Mouse (Mus musculus): ENCODE results near the gene Rab11fip4. TPM values are rescaled to one million over a fixed set of nuclear protein-coding genes. Genes with fewer than 3 reads are reported as not detected.

Gene Rab11fip4
- total RNA-seq, 1 experiment = 13.6 TPM

- no peak for TF ChIP-seq CHD2 (IDR thresholded peaks at IDR 0.05; ENCODE audit: low read depth, low read length)
- no peak for TF ChIP-seq MAFK (IDR thresholded peaks at IDR 0.05; ENCODE audit: insufficient read depth, low read depth, low read length)
- TF ChIP-seq HCFC1 (IDR thresholded peaks at IDR 0.05; ENCODE audit: borderline replicate concordance, insufficient read depth, low read length) = no peak
- TF ChIP-seq ZC3H11A (IDR thresholded peaks at IDR 0.05; ENCODE audit: borderline replicate concordance, low read depth, low read length) = no peak
- no peak for TF ChIP-seq ZNF384 (IDR thresholded peaks at IDR 0.05; ENCODE audit: low read depth, low read length)
- no peaks in the 10 kb centered on the region for H3K9me3 ChIP-seq (ENCODE audit: control insufficient read depth, insufficient read depth, low read depth, low read length)
- no peak for DNase-seq (ENCODE audit: low read depth, low spot score)
- H3K4me1 ChIP-seq (ENCODE audit: control insufficient read depth in 2 of 2, insufficient read depth in 2 of 2, low read length in 2 of 2, poor library complexity in 1 of 2) = peaks cover 12 to 33% of the 10 kb centered on the region in 2 experiments; a peak in 3 of 4 replicates
- no peak overlapping the region for H3K9ac ChIP-seq (ENCODE audit: insufficient read depth, low read depth, low read length, poor library complexity, severe bottlenecking)
- in situ Hi-C loops (cut with MboI; ENCODE audit: low sequenced_read_pairs in 2 of 2, unreplicated experiment in 2 of 2) = no loop called here
- H3K36me3 ChIP-seq (ENCODE audit: control insufficient read depth, insufficient read depth, low read length, poor library complexity, severe bottlenecking) = no peaks in the 10 kb centered on the region; the same call in 1 of the 2 replicates
- H3K4me3 ChIP-seq (ENCODE audit: insufficient read depth in 1 of 2, low read depth in 1 of 2, low read length in 2 of 2, poor library complexity in 1 of 2, severe bottlenecking in 1 of 2) = no peak overlapping the region
- no peak overlapping the region for H3K27ac ChIP-seq (ENCODE audit: insufficient read depth, low read depth, low read length, poor library complexity, severe bottlenecking)
These were observed 61.2 kb downstream of the Rab11fip4 start for GRCm38 (mm10) chr11:79652257-79652656.

DNA sequence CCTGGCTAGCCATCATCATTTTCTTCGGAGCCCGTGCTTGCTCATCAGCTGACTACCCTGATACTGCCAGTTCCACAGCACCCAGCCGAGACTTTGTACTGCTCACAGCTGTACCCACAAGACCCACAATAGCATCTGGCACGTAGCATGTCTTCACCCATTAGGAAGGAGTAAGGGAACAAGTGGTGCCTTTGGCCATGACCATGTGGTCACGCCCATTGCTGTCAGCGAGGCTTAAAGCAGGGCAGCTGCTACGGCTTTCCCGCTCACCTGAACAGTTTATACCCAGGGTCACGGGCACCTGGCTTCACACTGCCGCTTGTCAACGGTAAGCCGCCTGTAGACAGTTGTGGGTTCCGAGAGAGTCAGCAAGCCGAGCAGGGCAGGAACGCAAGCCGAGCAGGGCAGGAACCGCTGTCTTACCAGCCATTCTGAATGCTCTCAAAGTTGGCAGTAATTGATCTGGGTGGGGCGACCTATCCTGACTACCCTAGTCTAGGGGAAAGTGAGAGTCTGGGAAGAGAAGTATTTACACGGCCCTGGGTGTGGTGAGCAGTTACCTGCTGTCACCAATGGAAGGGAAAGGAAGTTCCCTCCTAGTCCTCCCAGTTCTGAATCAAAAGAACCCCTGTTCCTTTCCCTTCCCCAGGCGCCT, 62.0 kb downstream of the Rab11fip4 start:
- peaks cover 9 to 26% of the 10 kb centered on the region in 2 experiments; a peak in 3 of 4 replicates for H3K4me1 ChIP-seq (ENCODE audit: control insufficient read depth in 2 of 2, insufficient read depth in 2 of 2, low read length in 2 of 2, poor library complexity in 1 of 2)
- DNase-seq (ENCODE audit: low read depth, low spot score) = no peak
- no peak for TF ChIP-seq HCFC1 (IDR thresholded peaks at IDR 0.05; ENCODE audit: borderline replicate concordance, insufficient read depth, low read length)

DNA sequence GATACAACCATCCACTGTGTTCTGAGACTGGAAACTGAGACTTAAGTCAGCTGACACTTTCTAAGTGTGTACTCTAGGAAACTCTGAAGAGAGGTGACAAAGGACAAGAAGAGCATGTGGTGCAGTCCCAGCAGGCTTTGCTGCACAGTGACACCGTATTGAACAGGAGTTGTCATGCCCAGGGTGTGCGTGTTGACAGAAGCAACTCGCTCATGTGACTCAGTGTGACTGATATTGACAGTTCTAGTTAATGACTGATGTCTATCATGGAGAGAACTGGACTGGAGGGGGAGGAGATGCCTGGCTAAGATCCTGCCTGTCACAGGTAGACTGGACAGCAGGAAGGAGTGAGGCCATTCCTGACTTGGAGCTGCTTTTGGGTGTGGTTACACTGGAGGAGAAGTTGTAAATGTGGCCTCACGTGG, 63.4 kb downstream of the Rab11fip4 start:
- Histone ChIP-seq H3K4me3 (ENCODE audit: insufficient read depth in 1 of 2, low read depth in 1 of 2, low read length in 2 of 2, poor library complexity in 1 of 2, severe bottlenecking in 1 of 2) (no peak overlapping the region), H3K36me3 (ENCODE audit: control insufficient read depth, insufficient read depth, low read length, poor library complexity, severe bottlenecking) (no peaks in the 10 kb centered on the region), H3K9ac (ENCODE audit: insufficient read depth, low read depth, low read length, poor library complexity, severe bottlenecking) (no peak overlapping the region), H3K27ac (ENCODE audit: insufficient read depth, low read depth, low read length, poor library complexity, severe bottlenecking) (no peak overlapping the region), H3K4me1 (ENCODE audit: control insufficient read depth in 2 of 2, insufficient read depth in 2 of 2, low read length in 2 of 2, poor library complexity in 1 of 2) (peaks cover 9 to 23% of the 10 kb centered on the region in 2 experiments; a peak in 3 of 4 replicates), H3K9me3 (ENCODE audit: control insufficient read depth, insufficient read depth, low read depth, low read length) (no peaks in the 10 kb centered on the region)
- DNase-seq (ENCODE audit: low read depth, low spot score) = no peak
- TF ChIP-seq CHD2 (IDR thresholded peaks at IDR 0.05; ENCODE audit: low read depth, low read length) (no peak), HCFC1 (IDR thresholded peaks at IDR 0.05; ENCODE audit: borderline replicate concordance, insufficient read depth, low read length) (no peak), ZC3H11A (IDR thresholded peaks at IDR 0.05; ENCODE audit: borderline replicate concordance, low read depth, low read length) (no peak), ZNF384 (IDR thresholded peaks at IDR 0.05; ENCODE audit: low read depth, low read length) (no peak), MAFK (IDR thresholded peaks at IDR 0.05; ENCODE audit: insufficient read depth, low read depth, low read length) (no peak)
- in situ Hi-C loops (cut with MboI; ENCODE audit: low sequenced_read_pairs in 2 of 2, unreplicated experiment in 2 of 2) = no loop called here

More for the DNA sequence above, 62.0 kb downstream of the Rab11fip4 start:
- H3K27ac ChIP-seq (ENCODE audit: insufficient read depth, low read depth, low read length, poor library complexity, severe bottlenecking) = no peak overlapping the region
- H3K4me3 ChIP-seq (ENCODE audit: insufficient read depth in 1 of 2, low read depth in 1 of 2, low read length in 2 of 2, poor library complexity in 1 of 2, severe bottlenecking in 1 of 2) = 0 out of 4 replicates have a peak overlapping the region, but pooled peaks of 1 of the 2 experiments have one; percentile 15
- H3K9me3 ChIP-seq (ENCODE audit: control insufficient read depth, insufficient read depth, low read depth, low read length) = no peaks in the 10 kb centered on the region
- no peak overlapping the region for H3K9ac ChIP-seq (ENCODE audit: insufficient read depth, low read depth, low read length, poor library complexity, severe bottlenecking)
- in situ Hi-C loops (cut with MboI; ENCODE audit: low sequenced_read_pairs in 2 of 2, unreplicated experiment in 2 of 2) = no loop called here
- no peaks in the 10 kb centered on the region for H3K36me3 ChIP-seq (ENCODE audit: control insufficient read depth, insufficient read depth, low read length, poor library complexity, severe bottlenecking)

DNA sequence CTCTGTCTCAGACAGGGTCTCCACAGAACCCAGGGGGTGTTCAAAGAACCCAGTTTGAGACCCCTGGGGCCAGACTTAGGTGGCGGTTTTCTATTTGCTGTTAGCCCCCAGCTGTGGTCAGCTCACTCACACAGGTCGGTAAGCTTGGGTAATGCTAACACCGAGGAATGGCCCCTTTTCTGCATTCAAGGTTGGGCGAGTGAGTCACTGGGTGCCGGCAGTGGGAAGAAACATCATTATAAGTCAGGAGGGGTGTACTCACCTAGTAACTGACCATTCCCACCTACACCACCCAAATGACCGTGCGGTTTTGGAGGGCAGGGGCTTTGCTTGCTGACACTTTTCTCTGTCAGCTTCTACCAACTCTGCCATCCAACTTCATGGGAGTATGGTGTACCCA, 64.6 kb downstream of the Rab11fip4 start:
- no peak for TF ChIP-seq CHD2 (IDR thresholded peaks at IDR 0.05; ENCODE audit: low read depth, low read length)
- TF ChIP-seq MAFK (IDR thresholded peaks at IDR 0.05; ENCODE audit: insufficient read depth, low read depth, low read length) = no peak
- TF ChIP-seq HCFC1 (IDR thresholded peaks at IDR 0.05; ENCODE audit: borderline replicate concordance, insufficient read depth, low read length) = no peak
- TF ChIP-seq ZC3H11A (IDR thresholded peaks at IDR 0.05; ENCODE audit: borderline replicate concordance, low read depth, low read length) = no peak
- no peak for TF ChIP-seq ZNF384 (IDR thresholded peaks at IDR 0.05; ENCODE audit: low read depth, low read length)
- Histone ChIP-seq H3K27ac (ENCODE audit: insufficient read depth, low read depth, low read length, poor library complexity, severe bottlenecking) (no peak overlapping the region), H3K9me3 (ENCODE audit: control insufficient read depth, insufficient read depth, low read depth, low read length) (no peaks in the 10 kb centered on the region), H3K4me1 (ENCODE audit: control insufficient read depth in 2 of 2, insufficient read depth in 2 of 2, low read length in 2 of 2, poor library complexity in 1 of 2) (peaks cover 9 to 21% of the 10 kb centered on the region in 2 experiments; a peak in 3 of 4 replicates), H3K4me3 (ENCODE audit: insufficient read depth in 1 of 2, low read depth in 1 of 2, low read length in 2 of 2, poor library complexity in 1 of 2, severe bottlenecking in 1 of 2) (no peak overlapping the region), H3K36me3 (ENCODE audit: control insufficient read depth, insufficient read depth, low read length, poor library complexity, severe bottlenecking) (no peaks in the 10 kb centered on the region), H3K9ac (ENCODE audit: insufficient read depth, low read depth, low read length, poor library complexity, severe bottlenecking) (no peak overlapping the region)
- in situ Hi-C loops (cut with MboI; ENCODE audit: low sequenced_read_pairs in 2 of 2, unreplicated experiment in 2 of 2) = no loop called here
- DNase-seq (ENCODE audit: low read depth, low spot score) = no peak

All from ES-E14 (cell line).